Mouse (Mus musculus): ENCODE results near the gene Parp3. TPM values are rescaled to one million over a fixed set of nuclear protein-coding genes. Genes with fewer than 3 reads are reported as not detected.

Gene Parp3
- polyA plus RNA-seq, 1 experiment from 2014 or later, result 2.7 TPM

DNA sequence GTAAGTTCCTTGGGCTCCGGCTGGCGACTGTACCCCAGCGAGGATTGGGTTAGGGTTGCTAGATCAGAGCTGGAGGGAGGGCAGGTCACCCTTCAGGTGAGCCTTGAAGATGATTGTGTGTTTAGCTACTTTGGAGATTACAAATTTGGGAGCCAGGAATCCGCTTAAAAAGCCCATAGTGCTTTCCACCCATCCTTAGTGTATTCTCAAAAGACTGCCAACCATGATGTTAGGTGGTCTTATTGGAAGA, 46.8 kb downstream of the Parp3 start:
- Histone ChIP-seq H3K27ac (ENCODE audit: low read depth, low read length) (peak overlapping the region; percentile 99), H3K9me3 (ENCODE audit: control insufficient read depth, low read length) (no peaks in the 10 kb centered on the region), H3K9ac (ENCODE audit: low read depth, low read length) (peak overlapping the region; percentile 99), H3K4me2 (replicated peaks; ENCODE audit: low read depth, low read length) (peak overlapping the region; percentile 81), H3K36me3 (ENCODE audit: control insufficient read depth, insufficient read depth, low read length) (peaks cover 35% of the 10 kb centered on the region), H3K4me3 (ENCODE audit: low read length) (peak overlapping the region; percentile 91), H3K27me3 (ENCODE audit: control insufficient read depth, insufficient read depth, low read length) (no peaks in the 10 kb centered on the region), H3K4me1 (ENCODE audit: control insufficient read depth, insufficient read depth, low read length) (peaks cover 5% of the 10 kb centered on the region; the same call in 1 of the 2 replicates)
- no peak for ATAC-seq (ENCODE audit: low FRiP score, low TSS enrichment)
- WGBS, result 5% methylated on average over 4 of the region's 4 CpGs

DNA sequence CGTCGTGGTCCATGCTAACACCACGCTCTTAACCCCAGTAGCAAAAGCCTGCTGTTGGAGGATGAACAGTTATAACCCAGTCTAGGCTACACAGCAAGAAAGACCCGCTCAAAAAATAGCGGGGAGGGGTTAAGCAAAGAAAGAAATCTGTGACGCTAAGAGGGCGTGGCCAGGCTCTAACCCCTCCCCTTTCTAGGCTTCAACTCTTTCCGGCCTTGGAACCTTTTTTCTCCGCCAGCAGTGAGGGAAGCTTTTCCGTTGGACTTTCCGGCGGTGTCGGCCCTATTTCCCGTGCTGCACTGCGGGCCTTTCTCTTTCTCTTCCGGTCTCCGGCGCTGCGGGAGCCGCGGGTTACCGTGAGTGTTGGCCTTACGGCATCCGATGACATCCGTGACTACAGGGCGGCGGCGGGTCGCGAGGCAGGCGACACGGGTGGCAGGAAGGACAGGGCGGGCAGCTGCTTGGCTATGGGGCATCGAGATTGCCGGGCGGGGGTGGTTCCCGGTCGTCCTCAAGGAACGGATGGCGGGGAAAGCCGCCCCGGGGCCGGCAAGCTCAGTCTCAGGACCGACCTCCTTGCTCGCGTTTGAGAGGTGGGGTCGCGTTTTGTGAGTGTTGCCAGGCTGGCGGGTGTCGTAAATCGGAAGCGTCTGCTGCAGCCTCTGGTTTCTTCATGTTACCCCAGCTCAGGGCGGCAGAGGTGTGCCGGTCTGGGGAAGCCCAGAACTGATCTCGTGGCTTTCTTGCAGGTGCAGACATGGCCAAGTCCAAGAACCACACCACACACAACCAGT, 47.3 kb downstream of the Parp3 start, which contains the start of gene Rpl29:
TSS of gene Rpl29 (plus strand) at position 234 of the 794 bp plus-strand sequence.
- WGBS, result under 1% methylated on average over 55 of the region's 55 CpGs
- peaks cover 5% of the 10 kb centered on the region; the same call in 1 of the 2 replicates for H3K4me1 ChIP-seq (ENCODE audit: control insufficient read depth, insufficient read depth, low read length)
- peaks cover 35% of the 10 kb centered on the region for H3K36me3 ChIP-seq (ENCODE audit: control insufficient read depth, insufficient read depth, low read length)
- H3K27me3 ChIP-seq (ENCODE audit: control insufficient read depth, insufficient read depth, low read length), result no peaks in the 10 kb centered on the region
- H3K4me3 ChIP-seq (ENCODE audit: low read length), result peak within 1 kb of the TSS; percentile 91
- peak within 1 kb of the TSS; percentile 99 for H3K9ac ChIP-seq (ENCODE audit: low read depth, low read length)
- peak within 1 kb of the TSS; percentile 99 for H3K27ac ChIP-seq (ENCODE audit: low read depth, low read length)
- peak within 1 kb of the TSS; percentile 81 for H3K4me2 ChIP-seq (replicated peaks; ENCODE audit: low read depth, low read length)
- H3K9me3 ChIP-seq (ENCODE audit: control insufficient read depth, low read length), result no peaks in the 10 kb centered on the region
- peak; percentile 91 for ATAC-seq (ENCODE audit: low FRiP score, low TSS enrichment)

DNA sequence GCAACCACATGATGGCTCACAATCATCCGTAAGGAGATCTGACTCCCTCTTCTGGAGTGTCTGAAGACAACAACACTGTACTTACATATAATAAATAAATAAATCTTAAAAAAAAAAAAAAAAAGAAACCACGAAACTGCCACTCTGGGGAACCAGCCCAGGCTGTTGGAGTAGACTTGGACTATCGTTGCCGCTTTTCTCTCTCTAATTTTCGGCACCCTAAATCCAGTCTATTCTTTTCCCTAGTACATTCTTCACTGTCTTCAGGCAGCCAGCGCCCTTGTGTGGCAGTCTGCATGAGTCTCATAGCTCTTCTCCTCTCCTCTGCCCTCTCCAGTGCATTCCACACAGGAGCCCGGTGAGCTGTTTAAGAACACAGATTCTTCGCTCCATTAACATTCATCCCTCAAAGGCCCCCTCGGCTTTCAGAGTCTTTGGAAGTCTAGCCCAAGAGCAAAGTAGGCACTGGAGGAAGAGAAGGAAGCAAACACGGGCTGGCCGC, 48.0 kb downstream of the Parp3 start:
- H3K4me1 ChIP-seq (ENCODE audit: control insufficient read depth, insufficient read depth, low read length), result peaks cover 5% of the 10 kb centered on the region; the same call in 1 of the 2 replicates
- peak overlapping the region; percentile 91 for H3K4me3 ChIP-seq (ENCODE audit: low read length)
- ATAC-seq (ENCODE audit: low FRiP score, low TSS enrichment), result peak; percentile 65
- WGBS, result 20% methylated on average over 11 of the region's 11 CpGs
- peak overlapping the region; percentile 64 for H3K4me2 ChIP-seq (replicated peaks; ENCODE audit: low read depth, low read length)
- peak overlapping the region; percentile 99 for H3K27ac ChIP-seq (ENCODE audit: low read depth, low read length)
- H3K27me3 ChIP-seq (ENCODE audit: control insufficient read depth, insufficient read depth, low read length), result no peaks in the 10 kb centered on the region
- peak overlapping the region; percentile 58 for H3K9ac ChIP-seq (ENCODE audit: low read depth, low read length)
- no peaks in the 10 kb centered on the region for H3K9me3 ChIP-seq (ENCODE audit: control insufficient read depth, low read length)
- H3K36me3 ChIP-seq (ENCODE audit: control insufficient read depth, insufficient read depth, low read length), result peaks cover 31% of the 10 kb centered on the region

DNA sequence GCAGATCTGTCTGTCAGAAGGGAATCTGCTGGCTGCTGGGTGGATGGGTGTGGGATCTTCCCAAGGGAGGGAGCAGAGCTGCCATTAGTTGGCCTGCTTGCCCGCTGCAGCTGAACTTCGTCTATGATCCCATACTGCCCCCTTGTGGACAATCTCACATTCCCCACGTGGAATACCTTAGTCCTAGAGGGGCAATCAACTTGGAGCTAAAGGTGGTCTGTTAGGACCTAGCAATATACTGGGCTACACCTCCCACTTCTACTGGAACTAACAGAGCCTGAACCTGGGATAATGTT, 54.9 kb downstream of the Parp3 start:
- ATAC-seq (ENCODE audit: low FRiP score, low TSS enrichment), result peak; percentile 71
- no peak overlapping the region for H3K27ac ChIP-seq (ENCODE audit: low read depth, low read length)
- H3K4me3 ChIP-seq (ENCODE audit: low read length), result no peak overlapping the region
- 0% methylated on average over 3 of the region's 3 CpGs for WGBS
- no peaks in the 10 kb centered on the region for H3K27me3 ChIP-seq (ENCODE audit: control insufficient read depth, insufficient read depth, low read length)
- no peaks in the 10 kb centered on the region for H3K9me3 ChIP-seq (ENCODE audit: control insufficient read depth, low read length)
- peaks cover 41% of the 10 kb centered on the region for H3K4me1 ChIP-seq (ENCODE audit: control insufficient read depth, insufficient read depth, low read length)
- peak overlapping the region; percentile 38; the same call in 1 of the 2 replicates for H3K4me2 ChIP-seq (replicated peaks; ENCODE audit: low read depth, low read length)
- peak overlapping the region; percentile 28; the same call in 1 of the 2 replicates for H3K9ac ChIP-seq (ENCODE audit: low read depth, low read length)
- H3K36me3 ChIP-seq (ENCODE audit: control insufficient read depth, insufficient read depth, low read length), result no peaks in the 10 kb centered on the region

DNA sequence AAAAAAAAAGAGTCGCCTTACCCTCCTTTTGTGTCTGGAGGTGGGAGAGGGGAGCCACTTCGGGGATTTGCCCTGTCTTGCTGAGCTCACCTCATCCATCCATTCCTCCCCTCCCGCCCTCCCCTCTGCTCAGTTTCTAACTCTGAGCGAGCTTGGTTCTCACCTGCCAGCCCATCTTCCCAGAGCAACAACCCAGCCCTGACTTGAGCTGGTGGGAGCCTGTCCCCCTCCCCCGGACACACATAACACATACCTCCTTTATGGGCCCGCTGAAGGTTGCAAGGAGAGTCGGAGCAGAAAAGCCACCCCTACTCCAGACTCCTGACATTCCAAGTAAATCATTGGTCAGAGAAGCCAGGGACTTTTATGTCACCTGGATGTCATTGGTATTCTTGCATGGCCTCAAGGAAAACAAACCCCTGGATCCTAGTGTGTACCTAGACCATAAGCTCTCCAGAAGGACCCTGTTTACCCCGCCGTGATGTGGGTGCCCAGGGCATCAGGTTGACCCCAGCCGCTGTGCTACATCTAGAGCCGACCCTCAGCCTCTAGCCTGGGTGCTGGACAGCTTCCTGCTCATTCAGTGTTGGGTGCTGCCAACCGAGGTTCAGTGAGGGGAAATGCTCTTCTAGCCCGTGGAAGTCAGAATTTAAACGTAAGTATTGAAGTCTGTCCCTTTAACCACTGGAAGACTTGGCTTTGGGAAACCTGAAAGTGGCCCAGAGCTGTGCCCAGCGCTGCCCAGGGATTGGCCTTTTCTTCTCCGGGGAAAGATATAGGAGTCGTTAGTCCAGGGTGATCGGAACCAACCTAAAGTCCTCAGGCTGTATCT, 55.5 kb downstream of the Parp3 start:
- Histone ChIP-seq H3K9ac (ENCODE audit: low read depth, low read length) (peak overlapping the region; percentile 28; the same call in 1 of the 2 replicates), H3K9me3 (ENCODE audit: control insufficient read depth, low read length) (no peaks in the 10 kb centered on the region), H3K36me3 (ENCODE audit: control insufficient read depth, insufficient read depth, low read length) (no peaks in the 10 kb centered on the region), H3K4me3 (ENCODE audit: low read length) (no peak overlapping the region; the same call in 1 of the 2 replicates), H3K27me3 (ENCODE audit: control insufficient read depth, insufficient read depth, low read length) (no peaks in the 10 kb centered on the region), H3K4me1 (ENCODE audit: control insufficient read depth, insufficient read depth, low read length) (peaks cover 41% of the 10 kb centered on the region), H3K27ac (ENCODE audit: low read depth, low read length) (peak overlapping the region; percentile 47; the same call in 1 of the 2 replicates), H3K4me2 (replicated peaks; ENCODE audit: low read depth, low read length) (peak overlapping the region; percentile 38; the same call in 1 of the 2 replicates)
- WGBS, result 5% methylated on average over 18 of the region's 18 CpGs
- peak; percentile 32 for ATAC-seq (ENCODE audit: low FRiP score, low TSS enrichment)

DNA sequence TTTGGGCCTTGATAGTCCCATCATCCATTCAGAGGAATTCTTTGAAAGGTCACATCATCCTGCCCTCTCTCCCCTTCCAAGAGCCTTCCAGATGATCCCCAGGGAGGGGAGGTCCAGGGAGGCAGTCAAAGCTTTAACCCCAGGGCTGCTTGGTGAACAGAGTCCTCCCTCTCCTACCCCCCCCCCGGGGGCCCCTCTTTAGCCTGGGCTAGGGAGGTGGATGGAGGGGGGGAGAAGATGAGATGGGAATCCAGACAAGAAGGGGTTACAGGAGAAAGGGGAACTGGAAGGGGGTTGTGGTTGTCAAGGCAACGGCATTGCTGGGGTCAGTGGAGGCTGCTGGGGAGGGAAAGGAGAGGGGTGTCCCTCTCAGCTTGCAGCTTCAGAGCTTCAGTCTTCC, 56.1 kb downstream of the Parp3 start:
- Histone ChIP-seq H3K9me3 (ENCODE audit: control insufficient read depth, low read length) (no peaks in the 10 kb centered on the region), H3K36me3 (ENCODE audit: control insufficient read depth, insufficient read depth, low read length) (no peaks in the 10 kb centered on the region), H3K4me2 (replicated peaks; ENCODE audit: low read depth, low read length) (peak overlapping the region; percentile 38), H3K9ac (ENCODE audit: low read depth, low read length) (no peak overlapping the region), H3K27ac (ENCODE audit: low read depth, low read length) (no peak overlapping the region), H3K4me1 (ENCODE audit: control insufficient read depth, insufficient read depth, low read length) (peaks cover 41% of the 10 kb centered on the region), H3K4me3 (ENCODE audit: low read length) (no peak overlapping the region), H3K27me3 (ENCODE audit: control insufficient read depth, insufficient read depth, low read length) (no peaks in the 10 kb centered on the region)
- WGBS, result 0% methylated on average over 2 of the region's 2 CpGs
- peak; percentile 48; the same call in 1 of the 2 replicates for ATAC-seq (ENCODE audit: low FRiP score, low TSS enrichment)

Other genes with a start within 250 kb of the Parp3 start
- gene Alas1, start 228.3 kb downstream of the Parp3 start, polyA plus RNA-seq (2014; fragmentation: Nextera tagmentation; extraction: Ambion mirVana), result 71.8 and 95.3 TPM in 2 replicates
- gene Poc1a, start 195.9 kb downstream of the Parp3 start, polyA plus RNA-seq (2014; fragmentation: Nextera tagmentation; extraction: Ambion mirVana), result 25.6 and 29.1 TPM in 2 replicates
- 25.5 and 26.3 TPM in 2 replicates for gene Dusp7, start 108.3 kb downstream of the Parp3 start, polyA plus RNA-seq (2014; fragmentation: Nextera tagmentation; extraction: Ambion mirVana)
- 1,370 and 1,590 TPM in 2 replicates for gene Rpl29, start 47.5 kb downstream of the Parp3 start, polyA plus RNA-seq (2014; fragmentation: Nextera tagmentation; extraction: Ambion mirVana)
- 41.1 and 44.5 TPM in 2 replicates for gene Acy1, start 38.6 kb downstream of the Parp3 start, polyA plus RNA-seq (2014; fragmentation: Nextera tagmentation; extraction: Ambion mirVana)
- 18.7 and 25.6 TPM in 2 replicates for gene Abhd14b, start 29.5 kb downstream of the Parp3 start, polyA plus RNA-seq (2014; fragmentation: Nextera tagmentation; extraction: Ambion mirVana)
- gene Abhd14a, start 29.3 kb downstream of the Parp3 start, polyA plus RNA-seq (2014; fragmentation: Nextera tagmentation; extraction: Ambion mirVana), result 50.2 and 58.8 TPM in 2 replicates
- gene Pcbp4, start 23.7 kb downstream of the Parp3 start, polyA plus RNA-seq (2014; fragmentation: Nextera tagmentation; extraction: Ambion mirVana), result 129 and 147 TPM in 2 replicates
- gene Gpr62, start 11.0 kb downstream of the Parp3 start, polyA plus RNA-seq (2014; fragmentation: Nextera tagmentation; extraction: Ambion mirVana), result 0.37 and 0.66 TPM in 2 replicates
- gene Rrp9, start 986 bp downstream of the Parp3 start, polyA plus RNA-seq (2014; fragmentation: Nextera tagmentation; extraction: Ambion mirVana), result 43.8 and 49.3 TPM in 2 replicates
- not detected in 2 replicates for gene Iqcf1, start 23.0 kb upstream of the Parp3 start, polyA plus RNA-seq (2014; fragmentation: Nextera tagmentation; extraction: Ambion mirVana)
- not detected in 2 replicates for gene Iqcf5, start 37.6 kb upstream of the Parp3 start, polyA plus RNA-seq (2014; fragmentation: Nextera tagmentation; extraction: Ambion mirVana)
- not detected in 2 replicates for gene Iqcf3, start 84.7 kb upstream of the Parp3 start, polyA plus RNA-seq (2014; fragmentation: Nextera tagmentation; extraction: Ambion mirVana)
- not detected in 2 replicates for gene Iqcf4, start 94.0 kb upstream of the Parp3 start, polyA plus RNA-seq (2014; fragmentation: Nextera tagmentation; extraction: Ambion mirVana)
- not detected in 2 replicates for gene Iqcf6, start 149.6 kb upstream of the Parp3 start, polyA plus RNA-seq (2014; fragmentation: Nextera tagmentation; extraction: Ambion mirVana)
- not detected in 2 replicates for gene Grm2, start 179.1 kb upstream of the Parp3 start, polyA plus RNA-seq (2014; fragmentation: Nextera tagmentation; extraction: Ambion mirVana)
- 42.5 and 58.2 TPM in 2 replicates for gene Tex264, start 209.0 kb upstream of the Parp3 start, polyA plus RNA-seq (2014; fragmentation: Nextera tagmentation; extraction: Ambion mirVana)